Mouse (Mus musculus) liver, embryonic 16.5 days (tissue): ENCODE data around the gene Vmn1r237. TPM values are rescaled to one million over a fixed set of nuclear protein-coding genes. Genes with fewer than 3 reads are reported as not detected.

ENCODE experiments used
- ATAC-seq: fragments of 200-750 bp; cut with Nextera tagmentation; 2 replicates; pipeline ENCODE4 v1.8.0; 2017; ENCODE audit warnings: low read depth, mild to moderate bottlenecking, moderate number of reproducible peaks, moderate library complexity
- H3K27ac ChIP-seq: fragments of 300-500 bp; sonication (generic); 2 replicates; pipeline ENCODE4 v1.5.1; 2014; ENCODE audit warnings: mild to moderate bottlenecking, low read length
- H3K27me3 ChIP-seq: fragments of 300-500 bp; sonication (generic); 2 replicates; pipeline ENCODE4 v1.6.1; 2014; ENCODE audit warnings: low read depth, low read length, mixed read lengths; ENCODE audit not compliant: control insufficient read depth, insufficient read depth
- H3K36me3 ChIP-seq: fragments of 300-500 bp; sonication (generic); 2 replicates; pipeline ENCODE4 v1.6.1; 2014; ENCODE audit warnings: mild to moderate bottlenecking; ENCODE audit not compliant: control insufficient read depth, insufficient read depth
- H3K4me1 ChIP-seq: fragments of 300-500 bp; sonication (generic); 2 replicates; pipeline ENCODE4 v1.6.1; 2014; ENCODE audit warnings: low read depth, low read length, mixed read lengths; ENCODE audit not compliant: control insufficient read depth
- H3K4me2 ChIP-seq: fragments of 300-500 bp; sonication (generic); 2 replicates; pipeline ENCODE4 v1.6.1; 2014; ENCODE audit warnings: low read depth, low read length, mixed read lengths
- H3K4me3 ChIP-seq: fragments of 300-500 bp; sonication (generic); 2 replicates; pipeline ENCODE4 v1.5.1; 2014; ENCODE audit warnings: low read depth, mild to moderate bottlenecking, low read length
- H3K9ac ChIP-seq: fragments of 300-500 bp; sonication (generic); 2 replicates; pipeline ENCODE4 v1.6.1; 2014; ENCODE audit warnings: low read depth, low read length
- H3K9me3 ChIP-seq: fragments of 300-500 bp; sonication (generic); replicated peaks from 2 replicates; pipeline ENCODE4 v1.6.1; 2016; ENCODE audit warnings: low read length; ENCODE audit not compliant: control insufficient read depth
- WGBS: fragments of 180-500 bp; shearing (Covaris S2); extraction: QIAGEN DNeasy Blood & Tissue Kit; methylation state at CpG from one replicate; pipeline ENCODE4 v1.1.7; 2014; ENCODE audit not compliant: insufficient replicate concordance; 5-methylcytosine and 5-hydroxymethylcytosine counted together
- microRNA-seq: library from miRNA; unstranded; fragments of <30 nt; microRNA quantifications from one replicate; pipeline ENCODE4, GENCODE M21; 2016
- polyA plus RNA-seq: library from polyadenylated mRNA; unstranded; fragments of >200 nt; fragmentation: Nextera tagmentation; extraction: Ambion mirVana; gene quantifications from 2 replicates; pipeline ENCODE4 v1.2.1, GENCODE M21; 2015

Vmn1r237 gene
- not detected in 2 replicates for polyA plus RNA-seq

DNA sequence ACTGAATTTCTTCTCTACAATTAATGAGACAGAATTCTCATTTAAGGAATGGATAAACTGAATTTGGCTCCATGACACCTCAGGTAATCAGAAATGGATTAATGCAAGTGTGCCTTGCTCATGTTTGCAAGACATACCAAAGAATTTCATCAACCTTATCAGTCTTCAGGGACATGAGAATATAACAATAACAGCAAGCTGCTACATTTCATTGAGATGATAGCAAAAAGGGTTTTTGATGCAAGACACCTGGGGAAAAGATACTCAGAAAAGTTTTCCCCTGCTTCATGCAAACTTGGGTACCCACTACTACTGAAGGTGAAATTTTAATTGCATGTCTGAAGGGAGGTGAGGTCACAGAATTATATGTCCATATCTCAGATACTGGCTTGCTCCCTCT, at the start of gene Vmn1r237:
Gene Vmn1r237, plus strand, starts transcription at position 301 of the 400 bp plus-strand sequence.
- Histone ChIP-seq H3K4me3 (no peak within 1 kb of the TSS), H3K4me2 (no peak within 1 kb of the TSS), H3K36me3 (no peaks in the 10 kb centered on the region), H3K4me1 (no peaks in the 10 kb centered on the region), H3K9me3 (no peaks in the 10 kb centered on the region), H3K9ac (no peak within 1 kb of the TSS), H3K27ac (no peak within 1 kb of the TSS), H3K27me3 (no peaks in the 10 kb centered on the region)
- ATAC-seq = no peak

DNA sequence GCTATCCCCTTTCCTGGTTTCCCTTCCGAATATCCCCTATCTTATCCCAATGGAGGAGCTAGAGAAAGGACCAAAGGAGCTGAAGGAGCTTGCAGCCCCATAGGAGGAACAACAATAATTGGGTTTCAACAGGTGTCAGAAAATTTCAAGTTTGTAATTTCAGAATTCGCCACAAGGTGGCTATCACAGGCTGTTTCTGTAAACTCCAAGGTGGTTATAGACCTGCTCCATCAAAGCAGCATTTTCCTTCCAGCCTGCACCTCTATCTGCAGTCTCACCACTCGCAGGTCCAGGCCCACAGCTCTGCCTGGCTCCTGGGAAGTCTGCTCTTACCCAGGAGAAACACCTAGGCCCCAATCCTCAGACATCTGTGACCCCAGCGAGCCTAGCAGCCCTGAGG, 39.6 kb upstream of the Vmn1r237 start:
- no peaks in the 10 kb centered on the region for H3K9me3 ChIP-seq
- H3K4me1 ChIP-seq = no peaks in the 10 kb centered on the region
- no peak overlapping the region for H3K27ac ChIP-seq
- H3K4me3 ChIP-seq = no peak overlapping the region
- H3K9ac ChIP-seq = no peak overlapping the region
- no peaks in the 10 kb centered on the region for H3K27me3 ChIP-seq
- no peak for ATAC-seq
- no peaks in the 10 kb centered on the region for H3K36me3 ChIP-seq
- WGBS = 8% methylated on average over 4 of the region's 4 CpGs
- no peak overlapping the region for H3K4me2 ChIP-seq

DNA sequence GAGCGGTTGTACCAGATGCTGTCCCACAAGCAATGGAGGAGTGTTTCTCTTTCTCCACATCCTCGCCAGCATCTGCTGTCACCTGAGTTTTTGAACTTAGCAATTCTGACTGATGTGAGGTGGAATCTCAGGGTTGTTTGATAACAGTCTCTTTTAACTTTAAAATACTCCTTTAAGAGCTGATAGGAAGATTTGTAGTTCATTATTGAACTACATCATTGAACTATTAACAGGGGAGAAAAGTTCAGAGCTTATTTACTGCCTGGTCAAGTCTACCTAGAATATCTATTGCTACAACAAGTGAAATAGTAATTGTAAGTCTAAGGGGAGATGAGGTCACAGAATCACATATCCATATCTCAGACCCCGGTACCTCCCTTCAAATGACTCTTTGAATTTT, 29.0 kb upstream of the Vmn1r237 start, which contains the start of gene Vmn1r236:
Gene Vmn1r236, plus strand, starts transcription at position 301 of the 400 bp plus-strand sequence.
- Histone ChIP-seq H3K36me3 (no peaks in the 10 kb centered on the region), H3K27me3 (no peaks in the 10 kb centered on the region), H3K9me3 (no peaks in the 10 kb centered on the region), H3K9ac (no peak within 1 kb of the TSS), H3K4me1 (no peaks in the 10 kb centered on the region), H3K4me2 (no peak within 1 kb of the TSS), H3K4me3 (no peak within 1 kb of the TSS), H3K27ac (no peak within 1 kb of the TSS)
- no peak for ATAC-seq
- WGBS = 56% methylated on average over 3 of the region's 3 CpGs

DNA sequence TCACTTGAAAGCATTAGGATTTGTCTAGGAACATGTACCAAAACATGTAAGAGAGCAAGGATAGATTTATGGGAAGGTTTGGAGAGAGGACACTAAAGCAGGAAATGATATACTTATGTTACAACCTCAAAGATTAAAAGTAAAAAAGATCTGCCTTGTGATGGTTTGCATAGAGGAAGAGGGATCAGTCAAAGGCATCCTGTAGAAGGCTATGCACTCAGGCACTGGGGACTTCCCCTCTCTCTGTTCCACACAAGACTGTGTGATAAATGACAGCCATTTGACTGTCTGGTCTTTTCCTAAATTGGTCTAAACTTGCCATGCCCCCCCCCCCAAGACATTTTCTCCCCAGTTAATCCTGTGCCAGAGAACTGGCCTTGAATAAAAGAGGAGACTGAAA, 27.3 kb upstream of the Vmn1r237 start:
- Histone ChIP-seq H3K4me1 (no peaks in the 10 kb centered on the region), H3K27ac (no peak overlapping the region), H3K9ac (no peak overlapping the region), H3K27me3 (no peaks in the 10 kb centered on the region), H3K36me3 (no peaks in the 10 kb centered on the region), H3K4me3 (no peak overlapping the region), H3K4me2 (no peak overlapping the region), H3K9me3 (no peaks in the 10 kb centered on the region)
- ATAC-seq = no peak

DNA sequence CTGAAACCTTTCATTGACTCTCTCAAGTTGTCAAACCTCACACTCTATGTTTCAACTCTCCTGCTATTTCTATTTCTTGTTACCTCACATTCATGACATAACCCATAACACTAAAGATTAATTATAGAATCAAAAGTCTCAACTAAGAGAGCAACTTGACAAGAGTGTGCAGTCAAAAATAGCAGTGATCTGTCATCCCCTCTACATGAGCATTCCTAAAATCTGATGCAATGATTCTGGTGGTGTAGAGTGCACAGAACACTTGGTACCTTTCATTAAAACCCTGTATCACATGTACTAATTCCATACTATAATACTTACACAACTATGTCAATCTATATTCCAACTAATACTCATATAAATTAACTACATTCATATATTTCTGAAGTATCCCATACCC, 22.0 kb upstream of the Vmn1r237 start:
- Histone ChIP-seq H3K4me3 (no peak overlapping the region), H3K4me2 (no peak overlapping the region), H3K27me3 (no peaks in the 10 kb centered on the region), H3K4me1 (no peaks in the 10 kb centered on the region), H3K27ac (no peak overlapping the region), H3K9me3 (no peaks in the 10 kb centered on the region), H3K36me3 (no peaks in the 10 kb centered on the region), H3K9ac (no peak overlapping the region)
- no peak for ATAC-seq

Small RNA genes lying within 50 kb of the gene (microRNA-seq; reads per million reads assigned to microRNA genes)
- not detected for gene Gm26384

Other genes with a start within 250 kb of the Vmn1r237 start
- gene Vmn1r234, start 85.8 kb upstream of the Vmn1r237 start, polyA plus RNA-seq = not detected in 2 replicates
- gene Vmn1r235, start 55.5 kb upstream of the Vmn1r237 start, polyA plus RNA-seq = not detected in 2 replicates
- gene Vmn1r236, start 28.9 kb upstream of the Vmn1r237 start, polyA plus RNA-seq = not detected in 2 replicates
- 0.50 and 0.54 TPM in 2 replicates for gene Zfp677, start 71.9 kb downstream of the Vmn1r237 start, polyA plus RNA-seq
- 1.7 and 1.9 TPM in 2 replicates for gene Zfp54, start 111.4 kb downstream of the Vmn1r237 start, polyA plus RNA-seq
- gene Zfp51, start 138.5 kb downstream of the Vmn1r237 start, polyA plus RNA-seq = 6.2 and 6.3 TPM in 2 replicates
- 3.1 TPM in 2 replicates for gene Zfp53, start 177.1 kb downstream of the Vmn1r237 start, polyA plus RNA-seq
- 0.59 and 0.86 TPM in 2 replicates for gene Zfp52, start 223.7 kb downstream of the Vmn1r237 start, polyA plus RNA-seq